Mouse (Mus musculus): ENCODE data around the gene Slit2. TPM values are rescaled to one million over a fixed set of nuclear protein-coding genes. Genes with fewer than 3 reads are reported as not detected.
"Not testable (repeated sequence)": the region's sequence is repeated elsewhere in the genome, so short reads cannot be mapped to it uniquely, and the experiment has no call there.

Slit2 gene
- polyA plus RNA-seq, 1 experiment from 2014 or later = 47.0 TPM

DNA sequence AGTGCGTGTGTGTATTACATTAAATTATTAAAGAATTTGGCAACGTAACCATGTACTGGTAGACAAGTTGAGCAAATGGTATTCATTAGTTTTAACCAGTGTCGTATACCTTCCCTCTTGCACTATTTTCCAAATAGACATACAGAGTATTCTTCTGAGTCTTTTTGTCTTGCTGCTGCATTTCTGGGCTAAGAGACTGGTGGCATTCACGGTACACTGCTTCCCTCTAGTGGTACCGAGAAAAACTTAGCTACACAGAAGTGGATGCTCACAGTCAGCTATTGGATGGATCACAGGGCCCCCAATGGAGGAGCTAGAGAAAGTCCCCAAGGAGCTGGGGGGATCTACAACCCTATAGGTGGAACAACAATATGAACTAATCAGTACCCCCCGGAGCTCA is 257.8 kb downstream of the Slit2 start:
- H3K4me3 ChIP-seq (replicated peaks; ENCODE audit: low read length); H3K27me3 ChIP-seq (ENCODE audit: control insufficient read depth, insufficient read depth, low read length); H3K27ac ChIP-seq; H3K9me3 ChIP-seq (ENCODE audit: control insufficient read depth, low read length); H3K4me2 ChIP-seq (replicated peaks); H3K36me3 ChIP-seq (replicated peaks; ENCODE audit: control insufficient read depth, insufficient read depth); H3K4me1 ChIP-seq (replicated peaks; ENCODE audit: control insufficient read depth, insufficient read depth, low read length); H3K9ac ChIP-seq: not testable (repeated sequence)
- WGBS = 32% methylated on average over 6 of the region's 6 CpGs
- ATAC-seq (ENCODE audit: low FRiP score) = peak; percentile 78
- DNase-seq (ENCODE audit: low spot score) = peak; percentile 82

DNA sequence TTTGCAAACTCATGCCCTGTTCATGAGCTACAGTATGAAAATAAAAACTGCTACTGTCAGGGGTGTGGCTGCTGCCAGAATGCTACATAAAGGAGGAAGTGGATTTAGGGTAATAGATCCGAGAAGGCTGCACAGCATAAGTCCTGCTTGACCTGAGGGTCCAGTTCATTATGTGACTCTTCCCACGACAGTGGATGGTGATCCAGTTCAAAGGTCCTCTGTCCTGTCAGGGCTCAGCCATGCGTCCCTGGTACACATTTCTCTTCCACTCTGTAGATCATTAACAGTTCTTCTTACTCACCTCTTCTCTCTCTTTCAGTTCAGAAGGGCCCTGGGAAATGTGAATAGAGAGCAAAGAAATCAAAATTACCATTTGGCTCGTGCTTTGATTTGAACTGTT is 265.4 kb downstream of the Slit2 start:
- H3K4me2 ChIP-seq (replicated peaks) = no peak overlapping the region
- H3K4me1 ChIP-seq (replicated peaks; ENCODE audit: control insufficient read depth, insufficient read depth, low read length) = no peaks in the 10 kb centered on the region
- no peak for DNase-seq (ENCODE audit: low spot score)

DNA sequence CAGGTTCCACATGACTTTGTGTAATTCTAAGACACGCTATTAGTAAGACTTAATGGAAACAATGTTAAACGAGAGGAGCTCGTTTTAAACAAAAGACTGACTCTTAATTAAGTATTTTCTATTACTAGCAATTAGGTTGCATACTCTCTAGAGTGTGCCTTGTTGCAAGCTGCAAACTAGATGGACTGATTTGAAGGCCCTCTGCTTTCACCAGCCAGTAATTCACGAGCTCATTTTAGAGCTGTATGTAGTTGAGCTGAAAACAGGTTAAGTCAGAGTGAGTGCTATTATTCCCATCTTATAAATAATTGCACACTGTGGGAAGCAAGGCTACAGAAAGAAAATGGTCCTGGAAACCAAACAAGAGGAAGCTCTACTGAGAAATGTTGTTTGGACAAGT is 294.6 kb downstream of the Slit2 start:
- no peaks in the 10 kb centered on the region for H3K4me1 ChIP-seq (replicated peaks; ENCODE audit: control insufficient read depth, insufficient read depth, low read length)
- peaks cover 12% of the 10 kb centered on the region; the same call in 1 of the 2 replicates for H3K36me3 ChIP-seq (replicated peaks; ENCODE audit: control insufficient read depth, insufficient read depth)
- DNase-seq (ENCODE audit: low spot score) = no peak
- H3K4me3 ChIP-seq (replicated peaks; ENCODE audit: low read length) = no peak overlapping the region
- no peaks in the 10 kb centered on the region for H3K27me3 ChIP-seq (ENCODE audit: control insufficient read depth, insufficient read depth, low read length)
- 63% methylated on average over 4 of the region's 4 CpGs for WGBS
- ATAC-seq (ENCODE audit: low FRiP score) = peak; percentile 59; the same call in 1 of the 2 replicates
- no peak overlapping the region for H3K4me2 ChIP-seq (replicated peaks)
- no peaks in the 10 kb centered on the region for H3K9me3 ChIP-seq (ENCODE audit: control insufficient read depth, low read length)
- no peak overlapping the region for H3K9ac ChIP-seq
- no peak overlapping the region for H3K27ac ChIP-seq

More for the DNA sequence above, 265.4 kb downstream of the Slit2 start:
- H3K9ac ChIP-seq = no peak overlapping the region
- WGBS = 63% methylated on average over 4 of the region's 4 CpGs
- H3K9me3 ChIP-seq (ENCODE audit: control insufficient read depth, low read length) = no peaks in the 10 kb centered on the region
- H3K36me3 ChIP-seq (replicated peaks; ENCODE audit: control insufficient read depth, insufficient read depth) = peaks cover 15% of the 10 kb centered on the region
- no peak for ATAC-seq (ENCODE audit: low FRiP score)
- no peak overlapping the region for H3K27ac ChIP-seq
- H3K4me3 ChIP-seq (replicated peaks; ENCODE audit: low read length) = no peak overlapping the region
- H3K27me3 ChIP-seq (ENCODE audit: control insufficient read depth, insufficient read depth, low read length) = no peaks in the 10 kb centered on the region

DNA sequence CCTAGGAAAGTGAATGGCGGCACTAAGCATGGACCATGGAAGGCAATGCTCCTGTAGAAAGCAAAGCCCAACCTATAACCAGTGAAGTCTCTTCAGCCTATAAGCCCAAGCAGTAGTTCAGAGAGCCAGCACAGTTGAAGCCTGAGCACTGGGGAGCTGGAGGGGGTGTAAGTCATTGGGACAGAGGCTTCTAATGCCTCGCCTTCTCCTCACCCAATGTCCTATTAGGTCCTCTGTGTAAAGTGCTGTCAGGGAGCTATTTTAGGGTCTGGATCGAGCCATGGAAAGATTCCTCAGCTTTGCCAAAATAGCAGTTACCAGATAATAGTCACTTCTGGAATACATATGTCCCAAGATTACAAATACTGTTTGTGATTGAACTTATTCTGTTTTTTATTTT is 318.2 kb downstream of the Slit2 start:
- no peak overlapping the region for H3K9ac ChIP-seq
- no peak overlapping the region for H3K27ac ChIP-seq
- peaks cover 12% of the 10 kb centered on the region for H3K36me3 ChIP-seq (replicated peaks; ENCODE audit: control insufficient read depth, insufficient read depth)
- H3K27me3 ChIP-seq (ENCODE audit: control insufficient read depth, insufficient read depth, low read length) = no peaks in the 10 kb centered on the region
- H3K4me1 ChIP-seq (replicated peaks; ENCODE audit: control insufficient read depth, insufficient read depth, low read length) = no peaks in the 10 kb centered on the region
- H3K4me2 ChIP-seq (replicated peaks) = no peak overlapping the region
- WGBS = 90% methylated on average over 3 of the region's 3 CpGs
- H3K9me3 ChIP-seq (ENCODE audit: control insufficient read depth, low read length) = no peaks in the 10 kb centered on the region
- ATAC-seq (ENCODE audit: low FRiP score) (no peak), DNase-seq (ENCODE audit: low spot score) (no peak)
- H3K4me3 ChIP-seq (replicated peaks; ENCODE audit: low read length) = no peak overlapping the region

DNA sequence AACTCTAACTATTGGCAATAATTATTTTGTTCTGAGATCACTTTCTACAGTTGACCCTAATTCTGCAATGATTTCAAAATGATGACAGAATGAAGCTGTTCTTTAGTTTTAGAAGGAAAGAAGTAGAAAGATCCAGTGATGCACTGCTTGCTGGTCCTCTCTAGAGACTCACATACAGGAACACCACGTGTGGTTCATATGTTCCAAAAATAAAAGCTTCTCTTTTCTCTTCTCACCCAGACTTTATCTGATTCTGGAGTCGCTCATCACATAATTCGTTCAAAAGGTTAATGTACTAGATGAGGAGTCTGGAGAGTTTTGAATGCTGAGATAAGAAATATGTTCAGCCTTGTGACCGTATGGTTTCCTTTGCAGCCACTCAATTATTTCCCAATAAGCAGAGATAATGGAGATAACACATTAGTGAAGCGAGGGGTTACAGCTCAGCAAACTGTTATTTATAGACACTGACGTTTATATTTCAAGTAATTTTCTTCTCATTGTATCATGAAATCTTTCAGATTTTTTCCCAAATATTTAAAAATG is 332.2 kb downstream of the Slit2 start:
- H3K4me3 ChIP-seq (replicated peaks; ENCODE audit: low read length) = no peak overlapping the region
- 88% methylated on average over 6 of the region's 6 CpGs for WGBS
- DNase-seq (ENCODE audit: low spot score) (no peak), ATAC-seq (ENCODE audit: low FRiP score) (no peak)
- H3K4me1 ChIP-seq (replicated peaks; ENCODE audit: control insufficient read depth, insufficient read depth, low read length) = no peaks in the 10 kb centered on the region
- H3K9me3 ChIP-seq (ENCODE audit: control insufficient read depth, low read length) = no peaks in the 10 kb centered on the region
- H3K9ac ChIP-seq = no peak overlapping the region
- H3K27me3 ChIP-seq (ENCODE audit: control insufficient read depth, insufficient read depth, low read length) = no peaks in the 10 kb centered on the region
- H3K36me3 ChIP-seq (replicated peaks; ENCODE audit: control insufficient read depth, insufficient read depth) = no peaks in the 10 kb centered on the region
- no peak overlapping the region for H3K4me2 ChIP-seq (replicated peaks)
- no peak overlapping the region for H3K27ac ChIP-seq

DNA sequence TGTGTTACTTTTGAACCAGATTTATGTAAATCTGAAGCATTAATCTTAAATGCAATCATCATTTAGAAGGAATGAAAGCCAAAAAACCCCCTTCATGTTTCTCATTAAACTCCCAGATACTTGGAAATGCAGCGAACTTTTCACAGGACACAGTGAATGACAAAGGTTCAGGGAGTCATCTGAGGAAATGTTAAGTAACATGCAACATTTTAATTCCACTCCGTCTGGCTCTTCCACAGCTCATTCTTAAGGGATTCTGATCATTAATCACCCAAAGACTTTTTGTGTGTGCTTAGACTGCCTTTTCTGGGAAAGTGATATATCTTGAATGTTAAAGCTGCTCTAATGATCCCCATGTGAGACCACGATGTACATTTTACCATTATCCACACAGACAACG is 337.7 kb downstream of the Slit2 start:
- ATAC-seq (ENCODE audit: low FRiP score) (no peak), DNase-seq (ENCODE audit: low spot score) (no peak)
- Histone ChIP-seq H3K27me3 (ENCODE audit: control insufficient read depth, insufficient read depth, low read length) (no peaks in the 10 kb centered on the region), H3K4me1 (replicated peaks; ENCODE audit: control insufficient read depth, insufficient read depth, low read length) (no peaks in the 10 kb centered on the region), H3K27ac (no peak overlapping the region), H3K4me2 (replicated peaks) (no peak overlapping the region), H3K9ac (no peak overlapping the region), H3K9me3 (ENCODE audit: control insufficient read depth, low read length) (no peaks in the 10 kb centered on the region), H3K4me3 (replicated peaks; ENCODE audit: low read length) (no peak overlapping the region), H3K36me3 (replicated peaks; ENCODE audit: control insufficient read depth, insufficient read depth) (no peaks in the 10 kb centered on the region)
- 59% methylated on average over 4 of the region's 4 CpGs for WGBS

DNA sequence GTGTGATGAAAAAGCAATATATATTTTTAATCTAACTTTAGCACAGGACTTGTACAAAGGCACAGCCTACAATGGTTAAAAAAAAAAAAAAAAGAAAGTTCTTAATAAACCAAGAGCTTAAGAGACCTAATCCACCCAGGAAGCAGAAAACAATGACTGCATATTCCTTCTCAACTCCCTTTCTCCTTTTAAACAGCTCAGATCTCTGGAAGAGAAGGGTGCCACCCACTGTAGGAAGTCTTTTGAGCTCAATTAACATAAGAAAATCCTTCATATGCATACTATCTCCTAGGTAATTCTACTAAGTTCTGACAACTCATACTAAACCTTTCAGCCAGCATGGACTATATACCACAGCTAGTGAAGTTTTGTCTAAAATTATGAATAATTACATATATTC is 343.3 kb downstream of the Slit2 start:
- no peak for ATAC-seq (ENCODE audit: low FRiP score)

DNA sequence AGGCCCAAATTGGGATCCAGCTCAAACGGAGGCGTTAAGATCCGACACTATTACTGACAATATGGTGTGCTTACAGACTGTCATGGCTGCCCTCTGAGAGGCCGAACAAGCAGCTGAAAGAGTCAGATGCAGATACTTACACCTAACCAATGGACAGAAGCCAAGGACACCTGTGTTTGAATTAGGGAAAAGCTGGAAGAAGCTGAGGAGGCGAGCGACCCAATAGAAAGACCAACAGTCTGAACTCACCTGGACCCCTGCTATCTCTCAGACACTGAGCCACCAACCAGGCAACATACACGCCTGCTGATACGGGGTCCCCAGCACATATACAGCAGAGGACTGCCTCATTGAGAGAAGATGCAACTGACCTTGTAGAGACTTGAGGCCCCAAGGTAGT is 344.7 kb downstream of the Slit2 start, which contains the start of gene 5730480H06Rik:
TSS of gene 5730480H06Rik (plus strand) at position 301 of the 400 bp plus-strand sequence.
- Histone ChIP-seq H3K4me1 (replicated peaks; ENCODE audit: control insufficient read depth, insufficient read depth, low read length) (no peaks in the 10 kb centered on the region), H3K9me3 (ENCODE audit: control insufficient read depth, low read length) (no peaks in the 10 kb centered on the region), H3K27me3 (ENCODE audit: control insufficient read depth, insufficient read depth, low read length) (no peaks in the 10 kb centered on the region), H3K36me3 (replicated peaks; ENCODE audit: control insufficient read depth, insufficient read depth) (no peaks in the 10 kb centered on the region), H3K4me2 (replicated peaks) (no peak within 1 kb of the TSS), H3K4me3 (replicated peaks; ENCODE audit: low read length) (no peak within 1 kb of the TSS), H3K9ac (no peak within 1 kb of the TSS), H3K27ac (no peak within 1 kb of the TSS)
- WGBS = 94% methylated on average over 8 of the region's 8 CpGs
- DNase-seq (ENCODE audit: low spot score) (no peak), ATAC-seq (ENCODE audit: low FRiP score) (no peak)

More for the DNA sequence above, 343.3 kb downstream of the Slit2 start:
- no peak overlapping the region for H3K4me2 ChIP-seq (replicated peaks)
- no peak overlapping the region for H3K4me3 ChIP-seq (replicated peaks; ENCODE audit: low read length)
- H3K9me3 ChIP-seq (ENCODE audit: control insufficient read depth, low read length) = no peaks in the 10 kb centered on the region
- no peak overlapping the region for H3K9ac ChIP-seq
- H3K27me3 ChIP-seq (ENCODE audit: control insufficient read depth, insufficient read depth, low read length) = no peaks in the 10 kb centered on the region
- DNase-seq (ENCODE audit: low spot score) = no peak
- H3K27ac ChIP-seq = no peak overlapping the region
- H3K36me3 ChIP-seq (replicated peaks; ENCODE audit: control insufficient read depth, insufficient read depth) = no peaks in the 10 kb centered on the region
- H3K4me1 ChIP-seq (replicated peaks; ENCODE audit: control insufficient read depth, insufficient read depth, low read length) = no peaks in the 10 kb centered on the region

DNA sequence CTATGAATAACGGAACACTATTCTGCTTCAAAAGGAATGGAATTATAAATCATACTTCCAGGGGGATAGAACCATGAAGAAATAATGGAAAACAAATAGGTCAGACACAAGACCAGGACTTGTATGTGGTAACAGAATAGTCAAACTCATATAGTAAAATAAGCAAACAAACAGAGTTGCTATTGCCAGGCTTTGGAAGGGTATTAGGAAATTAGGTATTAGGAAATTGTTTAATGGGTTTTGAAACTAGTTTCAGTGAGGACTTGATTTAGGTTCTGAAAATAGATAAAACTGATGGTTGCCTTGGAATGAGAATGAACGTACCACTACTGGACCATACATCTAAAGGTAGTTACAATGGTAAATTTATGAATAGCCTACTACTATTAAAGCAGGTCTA is 346.8 kb downstream of the Slit2 start:
- H3K27ac ChIP-seq = no peak overlapping the region
- no peak for DNase-seq (ENCODE audit: low spot score)
- no peaks in the 10 kb centered on the region for H3K27me3 ChIP-seq (ENCODE audit: control insufficient read depth, insufficient read depth, low read length)
- no peaks in the 10 kb centered on the region for H3K4me1 ChIP-seq (replicated peaks; ENCODE audit: control insufficient read depth, insufficient read depth, low read length)
- no peak for ATAC-seq (ENCODE audit: low FRiP score)
- no peak overlapping the region for H3K4me3 ChIP-seq (replicated peaks; ENCODE audit: low read length)
- H3K9ac ChIP-seq = no peak overlapping the region
- WGBS = 97% methylated on average over 2 of the region's 2 CpGs
- H3K36me3 ChIP-seq (replicated peaks; ENCODE audit: control insufficient read depth, insufficient read depth) = no peaks in the 10 kb centered on the region
- H3K9me3 ChIP-seq (ENCODE audit: control insufficient read depth, low read length) = no peaks in the 10 kb centered on the region
- H3K4me2 ChIP-seq (replicated peaks) = no peak overlapping the region

DNA sequence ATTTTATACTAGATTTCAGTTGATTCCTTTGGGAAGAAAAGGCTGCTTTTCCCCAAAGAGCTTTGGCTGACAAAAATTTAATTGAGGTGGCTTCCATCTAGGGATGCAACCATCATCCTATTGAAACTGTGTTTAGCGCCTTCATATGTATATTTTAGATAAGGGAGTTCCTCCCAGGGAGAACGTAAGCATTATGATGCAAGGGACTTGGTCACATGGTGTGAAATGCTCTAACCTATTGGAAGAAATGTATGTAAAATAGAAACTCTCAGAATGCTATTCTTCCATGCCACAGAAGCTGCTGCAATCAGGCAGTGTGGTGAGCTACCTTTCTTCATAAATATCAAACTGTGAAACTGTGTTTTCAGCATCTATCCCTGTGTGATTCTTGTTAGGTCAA is 347.9 kb downstream of the Slit2 start:
- Histone ChIP-seq H3K4me2 (replicated peaks) (no peak overlapping the region), H3K4me1 (replicated peaks; ENCODE audit: control insufficient read depth, insufficient read depth, low read length) (no peaks in the 10 kb centered on the region), H3K9me3 (ENCODE audit: control insufficient read depth, low read length) (no peaks in the 10 kb centered on the region), H3K36me3 (replicated peaks; ENCODE audit: control insufficient read depth, insufficient read depth) (no peaks in the 10 kb centered on the region), H3K9ac (no peak overlapping the region), H3K27me3 (ENCODE audit: control insufficient read depth, insufficient read depth, low read length) (no peaks in the 10 kb centered on the region), H3K27ac (no peak overlapping the region), H3K4me3 (replicated peaks; ENCODE audit: low read length) (no peak overlapping the region)
- 87% methylated on average over 2 of the region's 2 CpGs for WGBS
- DNase-seq (ENCODE audit: low spot score) (no peak), ATAC-seq (ENCODE audit: low FRiP score) (no peak)

All from hindbrain, embryonic 14.5 days (tissue).